Comparison of ENCODE assay signal across 7 mouse cellular contexts in genomic region chr13:3373522-3374220, GRCm38 (mm10).
A peak's percentile ranks its signal among the peaks of the same experiment; 100 is the strongest.
DNase-seq lines count a peak whose midpoint lies in the region; ATAC-seq and TF ChIP-seq lines count a peak whose summit lies in the region.
"Not testable (repeated sequence)": the region's sequence is repeated elsewhere in the genome, so short reads cannot be mapped to it uniquely, and the experiment has no call there.

No protein-coding gene starts in this region.

- TF ChIP-seq EP300 in ES-Bruce4 (IDR thresholded peaks at IDR 0.05; ENCODE audit: insufficient read depth, low read depth, low read length); lung, postnatal 0 days (IDR thresholded peaks at IDR 0.05): not testable (repeated sequence)

- DNase-seq in R1 (ENCODE audit: low read depth, low spot score) = peak; percentile 90
- peak; percentile 78 for DNase-seq in c-Kit-positive CD71-positive TER-119-positive erythroid progenitor cells, embryonic 14.5 days (ENCODE audit: low spot score)
- DNase-seq in fibroblast of lung, adult 2 months (ENCODE audit: low read depth) = peak; percentile 17
- DNase-seq in induced T-regulatory cell, adult 2 months (ENCODE audit: low read depth) = peak; percentile 53
- peak; percentile 55 for DNase-seq in lung, postnatal 0 days (ENCODE audit: low spot score)
- peak; percentile 51 for DNase-seq in skeletal muscle tissue, adult 2 months (ENCODE audit: low read depth, low spot score)

- not testable (repeated sequence) for H3K4me1 ChIP-seq in ES-Bruce4 (ENCODE audit: control insufficient read depth, insufficient read depth, low read length); lung, postnatal 0 days (ENCODE audit: insufficient read depth, low read depth, low read length)

- ATAC-seq in lung, postnatal 0 days = not testable (repeated sequence)

- not testable (repeated sequence) for H3K4me2 ChIP-seq in lung, postnatal 0 days (replicated peaks; ENCODE audit: low read depth, low read length)

- TF ChIP-seq POLR2A in ES-Bruce4 (IDR thresholded peaks at IDR 0.05; ENCODE audit: insufficient read depth, low read length) = not testable (repeated sequence)

- WGBS in lung, postnatal 0 days = 41% methylated on average over 3 of the region's 3 CpGs

- H3K4me3 ChIP-seq in ES-Bruce4 (ENCODE audit: low read depth, low read length); lung, postnatal 0 days (ENCODE audit: low read depth, low read length): not testable (repeated sequence)

- H3K9me3 ChIP-seq in ES-Bruce4 (replicated peaks; ENCODE audit: control insufficient read depth, insufficient read depth, low read length, poor library complexity, severe bottlenecking); lung, postnatal 0 days (ENCODE audit: low read length): not testable (repeated sequence)

- peak overlapping the region; percentile 55; the same call in 1 of the 2 replicates for H3K9ac ChIP-seq in ES-Bruce4 (ENCODE audit: low read depth, poor library complexity, severe bottlenecking)
- not testable (repeated sequence) for H3K9ac ChIP-seq in lung, postnatal 0 days (replicated peaks; ENCODE audit: low read depth)

- H3K27me3 ChIP-seq in ES-Bruce4 (ENCODE audit: control insufficient read depth, insufficient read depth, low read length, poor library complexity, severe bottlenecking); lung, postnatal 0 days (replicated peaks; ENCODE audit: insufficient read depth, low read length): not testable (repeated sequence)

- not testable (repeated sequence) for H3K36me3 ChIP-seq in ES-Bruce4 (ENCODE audit: control insufficient read depth, insufficient read depth, low read length, poor library complexity, severe bottlenecking); lung, postnatal 0 days (ENCODE audit: insufficient read depth, low read length)

- H3K27ac ChIP-seq in ES-Bruce4 (ENCODE audit: insufficient read depth, low read length); lung, postnatal 0 days (ENCODE audit: low read length): not testable (repeated sequence)

- not testable (repeated sequence) for TF ChIP-seq CTCF in ES-Bruce4 (IDR thresholded peaks at IDR 0.05; ENCODE audit: low read depth, low read length); lung, postnatal 0 days (IDR thresholded peaks at IDR 0.05)

Comparison
In these comparisons a context has a peak if more than half of its experiments do, and no peak if none do; other contexts are left out.
1. DNase-seq: peak in every context shown above with its lines; median percentile 90 in R1; 78 in c-Kit-positive CD71-positive TER-119-positive erythroid progenitor cells, embryonic 14.5 days; 55 in lung, postnatal 0 days; 53 in induced T-regulatory cell, adult 2 months; 51 in skeletal muscle tissue, adult 2 months; 17 in fibroblast of lung, adult 2 months.